Mouse (Mus musculus): ENCODE data around the gene Zcchc24.

DNA sequence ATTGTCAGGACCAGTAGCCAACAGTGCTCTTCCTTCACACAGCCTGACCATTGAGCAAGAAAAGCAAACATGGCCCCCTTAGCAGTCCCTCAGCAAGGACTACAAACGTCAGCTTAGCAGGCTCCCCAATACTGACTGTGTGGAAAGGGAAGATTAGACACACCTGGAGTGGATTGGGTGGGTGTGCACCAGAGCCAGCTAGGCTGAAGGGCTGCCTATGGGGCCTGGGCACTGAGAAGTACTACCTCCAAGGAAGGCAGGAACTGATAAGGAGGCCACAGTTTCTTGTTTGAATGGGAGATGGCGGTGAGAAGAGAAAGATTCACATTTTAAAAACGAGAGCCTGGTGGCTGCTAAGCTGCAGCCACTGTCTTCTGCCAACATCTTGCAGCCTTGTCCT is 101.3 kb downstream of the Zcchc24 start:
- TF ChIP-seq CTCF (IDR thresholded peaks at IDR 0.05; ENCODE audit: low read depth, low read length) = no peak
- TF ChIP-seq POLR2AphosphoS5 (IDR thresholded peaks at IDR 0.05; ENCODE audit: insufficient replicate concordance, low read depth, low read length) = no peak
- TF ChIP-seq GATA1 (IDR thresholded peaks at IDR 0.05; ENCODE audit: borderline replicate concordance, low read length) = no peak
- no peak for TF ChIP-seq TAL1 (conservative IDR thresholded peaks at IDR 0.05; ENCODE audit: low read depth, low read length)

Data from G1E (cell line).